Mouse (Mus musculus): ENCODE data around the gene Elovl6. TPM values are rescaled to one million over a fixed set of nuclear protein-coding genes. Genes with fewer than 3 reads are reported as not detected.

The Elovl6 gene
- polyA plus RNA-seq, 1 experiment from 2014 or later: 34.2 TPM

GRCm38 (mm10) chr3:129575086-129575485, 42.9 kb downstream of the Elovl6 start:
- no peak overlapping the region for H3K4me2 ChIP-seq (ENCODE audit: low read length)
- H3K36me3 ChIP-seq (ENCODE audit: insufficient read depth, low read length): no peaks in the 10 kb centered on the region
- no peak overlapping the region for H3K4me3 ChIP-seq (replicated peaks; ENCODE audit: low read depth, low read length)
- ATAC-seq (replicated peaks; ENCODE audit: low FRiP score, low read depth): no peak
- WGBS: 90% methylated on average over 4 of the region's 4 CpGs
- no peaks in the 10 kb centered on the region for H3K4me1 ChIP-seq (replicated peaks; ENCODE audit: insufficient read depth, low read length)
- no peak for DNase-seq (ENCODE audit: low spot score)
- H3K9me3 ChIP-seq (replicated peaks; ENCODE audit: low read length): no peaks in the 10 kb centered on the region
- H3K27ac ChIP-seq: no peak overlapping the region
- no peak for TF ChIP-seq CTCF (IDR thresholded peaks at IDR 0.05; ENCODE audit: low read depth)
- H3K9ac ChIP-seq (ENCODE audit: low read depth, low read length): no peak overlapping the region
- H3K27me3 ChIP-seq (ENCODE audit: insufficient read depth, low read length): no peaks in the 10 kb centered on the region

GRCm38 (mm10) chr3:129576522-129576921, 44.4 kb downstream of the Elovl6 start:
- H3K36me3 ChIP-seq (ENCODE audit: insufficient read depth, low read length): no peaks in the 10 kb centered on the region
- TF ChIP-seq CTCF (IDR thresholded peaks at IDR 0.05; ENCODE audit: low read depth): no peak
- DNase-seq (ENCODE audit: low spot score): no peak
- H3K4me2 ChIP-seq (ENCODE audit: low read length): no peak overlapping the region
- no peaks in the 10 kb centered on the region for H3K27me3 ChIP-seq (ENCODE audit: insufficient read depth, low read length)
- no peak overlapping the region for H3K9ac ChIP-seq (ENCODE audit: low read depth, low read length)
- H3K9me3 ChIP-seq (replicated peaks; ENCODE audit: low read length): no peaks in the 10 kb centered on the region
- 90% methylated on average over 6 of the region's 6 CpGs for WGBS
- no peak overlapping the region for H3K27ac ChIP-seq
- H3K4me3 ChIP-seq (replicated peaks; ENCODE audit: low read depth, low read length): no peak overlapping the region
- H3K4me1 ChIP-seq (replicated peaks; ENCODE audit: insufficient read depth, low read length): peaks cover 7% of the 10 kb centered on the region; the same call in 1 of the 2 replicates
- no peak for ATAC-seq (replicated peaks; ENCODE audit: low FRiP score, low read depth)

GRCm38 (mm10) chr3:129578741-129579475, 46.8 kb downstream of the Elovl6 start:
- H3K27me3 ChIP-seq (ENCODE audit: insufficient read depth, low read length): no peaks in the 10 kb centered on the region
- DNase-seq (ENCODE audit: low spot score) (no peak), ATAC-seq (replicated peaks; ENCODE audit: low FRiP score, low read depth) (no peak)
- no peak overlapping the region for H3K4me3 ChIP-seq (replicated peaks; ENCODE audit: low read depth, low read length)
- TF ChIP-seq CTCF (IDR thresholded peaks at IDR 0.05; ENCODE audit: low read depth): no peak
- H3K4me1 ChIP-seq (replicated peaks; ENCODE audit: insufficient read depth, low read length): peaks cover 7% of the 10 kb centered on the region; the same call in 1 of the 2 replicates
- no peak overlapping the region for H3K9ac ChIP-seq (ENCODE audit: low read depth, low read length)
- H3K27ac ChIP-seq: no peak overlapping the region
- no peak overlapping the region for H3K4me2 ChIP-seq (ENCODE audit: low read length)
- H3K9me3 ChIP-seq (replicated peaks; ENCODE audit: low read length): no peaks in the 10 kb centered on the region
- WGBS: 83% methylated on average over 11 of the region's 11 CpGs
- no peaks in the 10 kb centered on the region; the same call in 1 of the 2 replicates for H3K36me3 ChIP-seq (ENCODE audit: insufficient read depth, low read length)

- Histone ChIP-seq H3K27me3 (ENCODE audit: insufficient read depth, low read length) (no peaks in the 10 kb centered on the region), H3K4me2 (ENCODE audit: low read length) (no peak overlapping the region), H3K9ac (ENCODE audit: low read depth, low read length) (no peak overlapping the region), H3K4me1 (replicated peaks; ENCODE audit: insufficient read depth, low read length) (peaks cover 7% of the 10 kb centered on the region; the same call in 1 of the 2 replicates), H3K9me3 (replicated peaks; ENCODE audit: low read length) (no peaks in the 10 kb centered on the region), H3K36me3 (ENCODE audit: insufficient read depth, low read length) (no peaks in the 10 kb centered on the region; the same call in 1 of the 2 replicates), H3K27ac (no peak overlapping the region; the same call in 1 of the 2 replicates), H3K4me3 (replicated peaks; ENCODE audit: low read depth, low read length) (no peak overlapping the region)
- ATAC-seq (replicated peaks; ENCODE audit: low FRiP score, low read depth): no peak
- no peak for DNase-seq (ENCODE audit: low spot score)
- no peak for TF ChIP-seq CTCF (IDR thresholded peaks at IDR 0.05; ENCODE audit: low read depth)
- 49% methylated on average over 3 of the region's 3 CpGs for WGBS
Measured at GRCm38 (mm10) chr3:129581024-129581423, 48.9 kb downstream of the Elovl6 start.

- Histone ChIP-seq H3K9ac (ENCODE audit: low read depth, low read length) (no peak overlapping the region), H3K4me1 (replicated peaks; ENCODE audit: insufficient read depth, low read length) (peaks cover 7% of the 10 kb centered on the region; the same call in 1 of the 2 replicates), H3K4me2 (ENCODE audit: low read length) (no peak overlapping the region), H3K27ac (peak overlapping the region; percentile 58; the same call in 1 of the 2 replicates), H3K27me3 (ENCODE audit: insufficient read depth, low read length) (no peaks in the 10 kb centered on the region), H3K9me3 (replicated peaks; ENCODE audit: low read length) (no peaks in the 10 kb centered on the region), H3K4me3 (replicated peaks; ENCODE audit: low read depth, low read length) (no peak overlapping the region), H3K36me3 (ENCODE audit: insufficient read depth, low read length) (no peaks in the 10 kb centered on the region; the same call in 1 of the 2 replicates)
- no peak for DNase-seq (ENCODE audit: low spot score)
- WGBS: 54% methylated on average over 4 of the region's 4 CpGs
- TF ChIP-seq CTCF (IDR thresholded peaks at IDR 0.05; ENCODE audit: low read depth): no peak
- peak; percentile 80 for ATAC-seq (replicated peaks; ENCODE audit: low FRiP score, low read depth)
Measured at GRCm38 (mm10) chr3:129582449-129582848, 50.3 kb downstream of the Elovl6 start.

GRCm38 (mm10) chr3:129583290-129583689, 51.1 kb downstream of the Elovl6 start:
- ATAC-seq (replicated peaks; ENCODE audit: low FRiP score, low read depth) (no peak), DNase-seq (ENCODE audit: low spot score) (no peak)
- Histone ChIP-seq H3K4me1 (replicated peaks; ENCODE audit: insufficient read depth, low read length) (peaks cover 7% of the 10 kb centered on the region; the same call in 1 of the 2 replicates), H3K9me3 (replicated peaks; ENCODE audit: low read length) (no peaks in the 10 kb centered on the region), H3K4me2 (ENCODE audit: low read length) (no peak overlapping the region), H3K36me3 (ENCODE audit: insufficient read depth, low read length) (no peaks in the 10 kb centered on the region; the same call in 1 of the 2 replicates), H3K4me3 (replicated peaks; ENCODE audit: low read depth, low read length) (no peak overlapping the region), H3K9ac (ENCODE audit: low read depth, low read length) (no peak overlapping the region), H3K27me3 (ENCODE audit: insufficient read depth, low read length) (no peaks in the 10 kb centered on the region), H3K27ac (peak overlapping the region; percentile 58)
- no peak for TF ChIP-seq CTCF (IDR thresholded peaks at IDR 0.05; ENCODE audit: low read depth)
- 68% methylated on average over 5 of the region's 5 CpGs for WGBS

All from kidney, postnatal 0 days (tissue).